Mouse (Mus musculus) Muller cell, postnatal 12 days (primary cell): ENCODE measurements at regions not wholly inside any gene's neighbourhood (a gene's known extent, or its start where the extent isn't known, plus 50 kb on each side); places are given as distances from the start of the nearest gene placed in this dataset.

Source experiments
- DNase-seq: peaks from one replicate; pipeline ENCODE4 v3.0.0-alpha.2; 2015; ENCODE audit errors: inconsistent ontology term

DNA sequence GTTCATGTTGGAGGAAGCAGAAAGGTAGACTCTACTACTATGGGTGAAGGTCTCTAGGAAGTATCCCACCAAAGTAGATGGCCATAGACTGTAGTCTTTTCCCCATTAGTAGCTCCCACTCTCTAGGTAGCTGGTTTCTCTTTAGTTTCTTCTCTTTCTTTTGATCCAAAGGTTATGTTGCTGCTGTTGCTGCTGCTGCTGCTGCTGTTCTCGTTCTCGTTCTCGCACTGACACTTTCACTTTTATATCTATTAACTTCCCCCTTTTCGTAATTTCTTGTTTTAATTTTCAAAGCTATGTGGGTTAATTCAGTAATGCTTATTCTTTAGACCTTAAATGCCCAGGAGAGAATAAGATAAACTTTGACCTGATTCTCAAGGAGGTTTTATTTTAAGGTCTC lies 58.3 kb downstream of the Tmem100 start:
- DNase-seq = no peak

DNA sequence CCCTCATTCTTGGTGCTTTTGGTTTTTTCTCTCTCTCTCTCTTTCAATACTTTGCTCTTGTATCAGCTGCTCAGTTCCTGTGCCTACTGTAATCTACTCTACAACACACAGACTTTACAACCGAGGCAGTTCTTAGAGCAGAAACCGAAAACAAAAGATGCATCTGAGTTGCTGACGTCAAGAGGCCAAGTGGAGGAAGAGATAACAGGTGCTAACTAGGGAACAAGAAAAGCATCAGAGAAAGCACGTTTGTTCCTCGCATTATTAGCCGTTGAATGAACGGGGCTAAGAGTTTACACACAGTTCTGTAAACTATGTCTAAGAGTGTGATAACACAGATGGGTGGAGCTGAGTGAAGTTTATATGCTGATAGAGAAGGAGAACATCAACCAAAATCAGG lies 63.9 kb downstream of the Tmem100 start:
- DNase-seq = no peak

DNA sequence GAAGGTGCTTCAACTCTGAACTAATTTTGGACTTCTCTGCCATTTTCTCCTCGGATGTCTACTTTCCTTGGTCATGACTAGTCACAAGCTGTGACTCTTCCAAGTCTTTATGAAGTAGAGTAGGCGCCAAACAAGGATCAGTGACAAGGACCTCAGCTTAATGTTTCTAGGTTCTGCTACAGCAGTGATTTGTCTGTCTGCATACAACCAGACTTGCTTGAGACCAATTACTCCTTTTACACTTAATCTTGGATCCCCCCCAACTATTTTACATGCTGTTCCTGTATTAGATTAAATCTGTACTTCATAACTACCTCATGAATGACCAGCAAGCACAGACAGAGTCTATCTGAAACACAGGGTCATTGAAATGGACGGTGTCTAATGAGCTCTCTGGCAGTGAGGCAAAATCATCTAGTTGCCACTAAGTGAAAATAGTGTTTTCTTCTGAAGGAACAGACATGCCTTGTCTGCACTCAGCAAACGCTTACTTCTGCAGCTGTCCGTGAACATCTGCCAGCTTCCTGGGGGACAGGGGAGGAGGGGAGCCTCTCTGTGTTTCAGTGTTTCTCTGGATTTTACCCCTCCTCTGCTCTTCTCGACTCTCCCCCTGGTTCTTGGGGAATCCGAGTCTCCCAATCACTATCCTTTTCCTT lies 64.7 kb downstream of the Tmem100 start:
- no peak for DNase-seq

DNA sequence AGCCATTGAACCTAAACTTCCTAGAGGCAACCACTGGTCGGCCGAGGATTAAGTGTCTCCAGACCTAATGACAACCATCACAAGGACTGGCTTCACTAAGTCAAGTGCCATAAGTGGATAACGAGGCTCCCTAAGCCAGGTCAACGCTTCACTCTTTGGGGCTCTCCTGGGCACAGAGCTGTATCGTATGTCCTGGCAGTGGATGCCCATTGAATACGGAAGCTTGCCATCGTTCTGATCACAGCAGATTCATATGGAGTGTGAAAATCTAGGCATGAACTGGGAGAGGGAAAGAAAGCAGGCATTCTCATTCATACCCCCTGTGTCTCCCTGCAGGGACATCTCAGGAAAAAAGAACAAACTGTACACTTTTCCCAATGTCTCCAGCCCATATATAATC lies 68.3 kb downstream of the Tmem100 start:
- no peak for DNase-seq

DNA sequence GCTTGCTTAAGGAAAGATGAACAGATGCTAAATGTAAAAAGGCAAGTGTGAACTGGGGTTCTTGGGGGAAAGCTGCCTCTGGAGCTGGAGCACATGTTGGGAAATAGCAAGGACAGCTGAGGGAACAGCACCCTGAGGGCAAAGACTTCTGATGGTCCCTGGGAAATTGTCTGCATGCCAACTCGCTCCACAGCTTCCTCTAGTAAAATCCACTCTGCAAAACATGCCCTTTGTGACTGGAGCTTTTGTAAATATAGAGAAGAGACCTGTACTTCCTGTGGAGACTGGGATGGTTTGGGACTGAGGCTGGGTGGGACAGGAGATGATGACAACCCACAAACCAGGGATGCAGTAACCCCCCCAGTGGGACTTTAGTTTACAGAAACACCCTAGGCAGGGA lies 69.0 kb downstream of the Tmem100 start:
- no peak for DNase-seq

DNA sequence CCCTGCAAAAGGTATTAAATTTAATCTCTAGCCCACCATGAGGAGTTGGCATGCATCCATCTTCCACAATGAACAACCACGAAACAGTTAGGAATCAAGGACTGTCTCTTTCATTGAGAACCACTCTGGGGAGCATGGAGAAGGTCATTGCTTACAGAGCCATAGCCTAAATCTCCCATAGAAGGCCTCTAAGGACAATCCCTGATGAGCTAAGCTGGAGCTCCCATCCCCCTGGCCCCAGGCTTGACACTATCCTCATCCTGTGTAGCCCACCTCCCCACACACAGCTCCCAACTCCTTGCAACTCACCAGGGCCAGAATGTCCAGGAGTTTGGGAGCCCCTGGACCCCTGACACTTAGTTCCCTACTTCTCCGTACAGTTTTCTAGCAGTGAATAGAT lies 70.0 kb downstream of the Tmem100 start:
- no peak for DNase-seq

DNA sequence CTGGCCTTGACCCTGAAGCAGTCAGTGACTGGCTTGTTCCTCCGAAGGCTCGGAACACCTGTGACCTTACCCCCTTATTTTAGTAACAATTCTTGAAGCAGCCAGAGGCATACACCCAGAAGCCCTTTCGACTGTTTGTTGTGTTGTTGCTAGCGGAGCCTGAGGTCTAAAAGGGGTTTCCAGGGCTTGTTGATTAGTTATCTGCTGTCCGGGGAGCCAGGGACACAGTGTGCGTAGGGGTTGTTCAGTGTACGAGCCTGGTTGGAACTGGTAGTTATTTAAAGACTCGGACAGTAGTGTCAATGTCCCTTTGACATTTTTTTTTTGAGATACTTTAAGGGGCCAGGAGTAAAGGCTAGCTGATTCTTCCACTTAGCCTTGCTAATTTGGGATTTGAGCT lies 71.1 kb downstream of the Tmem100 start:
- no peak for DNase-seq

DNA sequence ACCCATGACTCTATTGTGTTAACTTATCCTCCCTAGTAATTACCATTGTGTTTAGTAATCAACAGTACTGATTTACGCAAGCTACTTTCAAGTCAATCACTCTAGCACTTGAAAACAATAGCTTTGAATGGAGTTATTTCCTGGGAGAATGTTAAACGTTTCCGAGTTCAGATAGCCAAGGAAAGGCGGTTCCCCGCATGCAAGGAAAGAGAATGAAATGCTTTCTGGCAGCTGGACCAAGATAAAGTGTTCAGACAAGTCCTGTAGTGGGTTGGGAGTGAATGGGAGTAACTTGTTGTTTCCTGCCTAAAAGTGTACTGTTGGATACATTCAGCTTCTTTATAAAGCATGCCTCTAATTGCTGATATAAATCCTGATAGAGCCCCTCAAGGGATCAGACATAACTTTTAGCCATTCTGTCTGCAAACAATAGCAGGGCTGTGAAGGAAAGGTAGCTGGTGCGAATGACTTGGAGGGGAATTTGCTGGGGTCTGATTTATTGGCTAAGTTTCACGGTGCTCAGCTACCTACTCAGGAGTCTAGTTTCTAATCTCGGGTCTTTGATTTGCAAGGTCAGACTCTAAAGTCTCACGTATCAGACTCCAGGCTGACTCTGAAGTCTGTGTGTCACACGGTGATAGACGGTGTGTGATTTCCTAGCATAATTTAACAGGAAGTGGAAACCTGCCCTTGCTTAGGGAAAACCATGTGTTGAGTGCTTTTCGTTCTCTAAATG lies 76.1 kb downstream of the Tmem100 start:
- no peak for DNase-seq

DNA sequence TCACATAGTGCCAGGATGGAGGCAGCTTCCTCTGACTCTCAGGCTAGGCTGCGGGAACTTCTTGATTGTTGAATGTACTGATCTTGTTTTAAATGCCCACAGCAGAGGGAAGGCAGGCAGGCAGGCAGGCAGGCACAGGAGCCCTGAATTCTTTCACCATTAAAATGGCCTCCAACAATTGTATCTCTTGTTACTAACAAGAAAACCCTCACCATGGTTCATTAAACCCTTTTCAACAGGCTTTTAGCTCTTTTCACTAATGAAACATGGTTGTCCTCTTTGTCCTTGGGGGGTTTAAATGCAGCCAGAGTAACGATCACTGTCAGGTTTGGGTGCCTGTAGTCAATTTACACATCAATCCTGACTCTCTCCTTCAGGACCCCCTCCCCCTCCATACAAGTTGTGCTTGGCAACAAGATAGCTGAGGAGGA lies 77.8 kb upstream of the Gm45716 start:
- peak; percentile 74 for DNase-seq

DNA sequence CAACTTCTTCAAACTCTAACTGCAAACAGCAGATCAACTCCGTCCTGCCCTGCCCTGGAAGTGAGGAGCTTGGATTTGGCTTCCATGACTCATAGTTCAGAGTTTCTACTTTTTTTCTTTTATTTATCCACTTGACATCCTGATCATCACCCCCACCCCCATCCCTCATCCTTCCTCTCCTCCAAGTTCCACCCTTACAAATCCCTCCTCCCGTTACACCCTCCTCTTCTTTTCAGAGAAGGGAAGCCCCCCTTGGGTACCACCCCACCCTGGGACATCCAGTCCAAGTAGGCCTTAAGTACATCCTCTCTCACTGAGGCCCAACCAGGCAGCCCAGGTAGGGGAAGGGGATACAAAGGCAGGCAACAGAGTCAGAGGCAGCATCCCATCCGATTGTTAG lies 77.3 kb upstream of the Gm45716 start:
- no peak for DNase-seq

DNA sequence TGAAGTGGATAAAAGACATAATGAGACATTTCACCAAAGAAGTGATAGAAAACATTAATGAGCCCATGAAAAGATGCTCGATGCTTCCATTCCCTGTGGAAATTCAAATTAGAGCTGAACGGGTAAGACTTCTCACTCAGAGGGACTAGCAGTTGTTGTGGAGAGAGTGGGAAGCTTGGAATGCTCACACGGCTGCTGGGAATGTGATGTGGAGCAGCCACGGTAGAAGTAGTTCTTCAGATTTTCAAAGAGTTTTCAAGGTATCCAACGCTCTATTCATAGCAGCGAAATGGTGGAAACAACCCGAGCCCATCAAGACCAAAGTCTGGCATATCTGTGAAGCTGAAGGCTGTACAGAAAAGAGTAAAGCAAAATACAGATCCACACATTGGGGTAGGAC lies 75.3 kb upstream of the Gm45716 start:
- DNase-seq = no peak

DNA sequence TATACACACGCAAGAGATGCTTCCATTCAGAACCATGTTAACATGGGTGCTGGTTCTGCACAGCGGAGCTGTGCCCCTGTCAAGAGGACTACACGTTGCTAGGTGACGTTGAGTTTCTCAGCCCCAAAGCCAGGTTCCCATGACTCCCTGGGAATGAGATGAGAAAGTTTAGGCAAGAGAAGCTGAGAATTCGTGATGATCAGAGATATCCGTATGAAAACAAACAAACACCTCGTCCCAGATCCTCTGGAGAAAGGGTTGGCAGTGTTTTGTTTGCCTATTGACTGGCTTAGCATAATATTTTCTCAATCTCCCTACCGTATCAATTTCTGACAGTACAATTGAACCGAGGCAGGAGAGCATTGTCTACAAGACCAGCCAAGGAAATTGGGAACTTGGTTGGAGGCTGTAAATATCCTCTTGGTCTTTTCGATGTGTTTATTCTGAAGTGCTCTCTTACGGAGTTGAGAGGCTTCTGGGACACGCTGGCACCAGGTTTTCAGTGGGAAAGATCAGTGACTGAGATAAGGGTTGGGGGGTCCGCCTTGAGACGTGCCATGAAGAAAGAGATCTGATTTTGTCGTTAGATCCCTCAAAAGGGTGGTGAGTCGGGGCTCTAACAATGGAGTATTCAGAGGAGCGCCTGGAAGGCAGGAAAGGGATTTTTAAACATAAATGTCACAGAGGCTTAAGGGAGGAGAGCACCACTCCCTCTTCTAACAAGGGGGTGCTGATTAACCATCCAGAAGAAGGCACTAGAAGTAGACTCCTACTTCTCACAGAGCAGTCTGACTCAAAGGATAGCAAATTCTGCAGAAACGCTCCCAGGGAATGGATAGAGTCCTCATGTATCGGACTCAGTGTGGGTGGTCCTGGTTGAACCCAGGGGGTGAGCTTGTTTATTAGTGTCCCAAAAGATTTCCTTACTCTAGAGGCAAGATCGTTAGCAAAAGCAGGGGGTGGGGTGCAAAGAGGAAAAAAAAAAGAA lies 70.5 kb upstream of the Gm45716 start:
- no peak for DNase-seq

DNA sequence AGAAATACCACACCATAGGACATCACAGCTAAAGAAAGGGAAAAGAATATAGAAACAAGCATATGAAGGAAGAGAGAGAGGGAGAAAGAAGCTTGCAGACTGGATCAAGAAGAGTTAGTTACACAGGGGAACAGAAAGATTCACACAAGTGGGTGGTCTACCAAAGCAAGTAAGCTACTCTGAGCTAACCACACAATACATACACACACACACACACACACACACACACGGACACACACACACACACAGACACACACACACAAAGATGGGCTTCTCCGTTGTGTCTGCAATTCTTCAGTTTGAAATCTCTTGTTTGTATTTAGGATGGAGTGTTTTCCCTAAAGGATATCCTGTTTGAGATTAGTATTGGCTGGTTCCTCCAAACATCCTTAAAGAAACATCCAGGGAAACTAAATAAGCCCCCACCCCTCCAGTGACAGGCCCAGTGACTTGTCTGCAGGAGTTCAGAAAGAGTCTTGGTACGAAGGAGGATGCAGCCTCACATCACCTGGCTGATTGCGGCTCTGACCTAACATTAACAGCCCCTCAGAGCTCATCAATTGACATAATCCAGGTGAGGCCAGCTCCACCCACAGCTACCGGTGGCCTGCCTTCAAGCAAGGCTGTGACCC lies 69.7 kb upstream of the Gm45716 start:
- DNase-seq = no peak

DNA sequence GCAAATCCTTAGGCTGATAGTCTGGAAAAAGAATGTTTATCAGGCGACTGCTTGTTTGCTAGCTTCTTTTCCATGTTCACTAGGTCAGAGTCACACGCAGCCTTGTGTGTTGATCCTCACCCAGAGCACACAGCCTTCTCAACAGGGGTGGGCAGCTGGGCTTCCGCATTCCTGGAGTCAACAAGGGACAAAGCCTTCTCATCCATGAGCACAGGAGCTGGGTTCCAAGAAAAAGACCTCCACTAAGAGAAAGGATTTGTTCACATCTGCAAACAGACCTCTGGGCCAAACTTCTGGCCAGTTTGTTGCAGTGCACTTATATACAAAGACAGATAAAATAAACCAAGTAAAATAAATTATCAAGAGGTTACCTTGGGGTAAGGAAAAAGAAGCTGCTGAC lies 65.6 kb upstream of the Gm45716 start:
- peak; percentile 6 for DNase-seq

DNA sequence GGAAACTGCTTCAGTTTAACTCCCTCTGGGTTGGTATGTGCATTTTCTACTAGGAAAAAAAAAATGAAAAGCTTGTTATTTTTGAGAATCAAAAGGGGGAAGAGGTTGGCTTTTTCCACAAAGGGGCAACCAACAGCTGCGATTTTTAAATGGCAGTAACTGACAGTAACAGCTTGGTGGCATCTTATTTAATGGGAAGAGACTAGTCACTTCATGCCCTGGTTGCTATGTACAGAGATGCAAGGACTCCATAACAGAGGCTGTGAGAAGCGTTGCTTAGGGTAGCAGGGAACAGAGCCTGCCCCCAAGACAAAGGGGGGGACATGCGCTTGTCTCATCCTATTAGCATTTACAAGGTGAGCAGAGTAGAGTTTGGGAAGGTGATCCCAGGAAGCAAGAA lies 64.8 kb upstream of the Gm45716 start:
- no peak for DNase-seq

DNA sequence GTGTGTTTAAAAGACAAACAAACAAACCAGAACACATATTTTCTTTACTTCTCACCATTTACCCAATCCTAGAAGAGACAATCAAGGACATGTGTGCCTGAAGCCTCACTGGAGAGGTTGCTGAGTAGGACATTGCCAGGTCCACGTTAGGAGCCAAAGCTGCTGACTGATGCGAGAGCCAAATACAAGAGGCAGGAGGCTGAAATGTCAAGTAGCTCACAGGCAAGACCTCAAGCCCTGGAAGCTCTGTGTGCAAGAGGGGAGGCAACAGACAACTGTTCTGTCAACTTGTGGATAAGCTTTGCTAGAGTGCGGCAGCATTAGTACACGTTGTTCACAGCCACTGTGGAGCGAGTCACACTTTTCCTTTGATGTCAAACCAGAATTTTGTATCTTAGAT lies 63.6 kb upstream of the Gm45716 start:
- DNase-seq = no peak

DNA sequence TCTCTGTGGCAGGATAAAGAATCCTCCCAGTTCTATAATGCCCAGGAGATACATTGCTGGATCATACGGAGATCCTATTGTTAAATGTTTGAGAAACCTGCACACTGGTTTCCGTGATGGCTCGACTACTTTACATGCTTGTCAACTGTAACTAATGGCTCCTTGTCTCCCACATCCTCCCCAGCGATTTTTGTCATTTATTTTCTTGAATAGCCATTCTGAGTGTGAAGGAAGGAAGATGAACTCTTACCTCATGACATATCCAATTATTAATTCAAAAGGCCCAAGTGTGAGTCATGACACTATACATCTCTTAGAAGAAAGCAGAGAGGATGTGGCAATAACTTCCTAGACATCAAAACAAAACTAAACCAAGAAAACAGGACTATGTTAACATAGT lies 61.2 kb upstream of the Gm45716 start:
- DNase-seq = no peak

DNA sequence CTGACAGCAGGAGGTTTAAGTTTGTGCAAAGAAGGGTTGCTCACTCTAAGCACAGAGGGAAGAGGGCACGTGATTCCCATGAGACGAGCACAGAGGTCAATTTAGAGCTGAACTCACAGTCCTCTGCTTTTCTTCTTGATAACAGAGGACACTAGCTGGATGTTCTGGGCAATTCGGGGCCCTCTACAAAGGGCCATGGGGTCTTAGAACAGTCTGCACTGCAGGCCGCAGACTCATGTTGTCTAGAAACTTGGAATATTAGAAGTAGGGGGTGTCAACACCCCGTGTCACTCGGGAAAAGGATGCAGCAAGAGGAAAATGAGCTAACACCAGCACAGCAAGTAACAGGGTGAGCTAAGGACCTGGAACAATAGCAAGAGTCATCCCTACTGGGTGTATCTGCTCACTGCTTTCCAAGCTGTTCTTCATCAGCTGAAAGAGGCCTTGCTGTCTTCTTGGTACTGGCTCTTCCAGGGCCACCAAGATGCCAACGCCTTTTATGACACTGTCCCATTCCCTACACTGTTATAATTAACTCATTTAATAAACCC lies 58.5 kb upstream of the Gm45716 start:
- DNase-seq = no peak

DNA sequence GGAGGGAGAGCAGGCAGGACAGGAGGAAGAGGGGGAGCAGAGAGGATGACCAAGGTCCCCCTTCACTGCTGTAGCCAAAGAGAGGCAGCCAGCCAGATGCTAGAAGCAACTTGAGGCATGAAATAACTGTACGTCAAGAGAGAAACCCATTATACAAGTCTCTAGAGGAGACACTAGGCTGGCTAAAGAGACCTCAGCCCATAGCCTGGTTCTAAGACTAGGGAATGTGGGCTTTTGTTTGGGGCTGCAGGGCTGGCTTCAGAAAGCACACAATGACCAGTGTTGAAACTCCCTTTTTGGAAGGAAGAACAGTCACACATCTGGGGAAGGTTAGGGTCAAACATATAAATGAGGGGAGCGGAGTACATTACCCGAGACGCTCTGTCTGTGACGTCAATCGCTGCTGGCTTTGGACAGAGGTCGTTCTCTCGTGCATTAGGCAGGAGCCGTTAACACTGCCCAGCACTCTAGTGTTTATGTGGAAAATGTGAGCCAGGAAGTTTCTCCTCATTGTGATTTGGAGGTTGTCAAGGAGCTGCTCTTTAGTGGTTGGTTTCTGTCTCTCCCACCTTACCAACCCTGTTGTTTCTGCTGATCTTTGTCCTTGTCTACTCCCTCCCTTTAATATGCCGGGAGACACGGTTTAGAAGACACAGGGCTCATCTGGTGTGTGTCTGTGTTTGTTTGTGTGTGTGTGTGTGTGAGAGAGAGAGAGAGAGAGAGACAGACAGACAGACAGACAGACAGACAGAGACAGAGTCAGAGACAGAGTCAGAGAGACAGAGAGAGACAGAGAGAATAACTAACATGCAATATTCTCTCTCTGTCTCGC lies 57.5 kb upstream of the Gm45716 start:
- no peak for DNase-seq

DNA sequence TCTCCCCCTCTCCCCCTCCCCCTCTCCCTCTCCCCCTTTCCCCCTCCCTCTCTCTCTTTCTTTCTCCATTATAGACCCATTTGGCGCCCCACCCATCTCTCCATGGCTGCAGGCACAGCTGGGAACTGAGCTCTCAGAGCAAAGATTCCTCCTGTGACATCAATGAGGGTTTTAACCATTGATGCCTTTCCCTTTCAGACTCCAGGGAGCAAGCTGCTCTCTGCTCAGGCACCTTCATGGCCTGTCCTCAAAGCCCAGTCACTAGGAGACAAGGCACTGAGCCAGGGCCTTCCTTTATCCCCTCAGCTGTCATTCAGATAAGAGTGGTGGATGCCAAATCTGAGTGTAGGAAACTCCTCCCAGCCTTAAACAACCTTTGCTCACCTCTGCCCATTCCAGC lies 56.8 kb upstream of the Gm45716 start:
- no peak for DNase-seq

DNA sequence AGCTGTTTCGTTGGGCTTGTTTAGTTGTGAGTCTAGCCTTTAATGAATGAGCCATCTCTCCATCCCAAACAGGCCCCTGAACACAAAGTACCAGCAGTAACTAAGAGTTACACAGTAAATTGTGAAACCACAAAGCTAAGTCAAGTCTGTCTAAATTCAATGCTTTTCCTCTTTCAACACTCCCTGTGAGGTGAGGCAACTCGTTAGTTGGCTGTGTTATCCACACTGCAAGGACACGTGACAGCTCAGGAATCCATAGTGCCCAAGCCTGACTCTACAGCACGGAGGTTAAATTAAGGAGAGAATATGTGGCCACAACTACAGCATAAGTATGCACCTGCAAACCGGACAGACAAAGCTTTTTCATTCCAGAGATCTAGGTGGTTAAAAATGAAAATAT lies 54.9 kb upstream of the Gm45716 start:
- no peak for DNase-seq
